Mouse (Mus musculus): ENCODE data around the gene Slc6a6. TPM values are rescaled to one million over a fixed set of nuclear protein-coding genes. Genes with fewer than 3 reads are reported as not detected.

Gene Slc6a6
- total RNA-seq, 2 experiments from 2014 or later = 116 to 118 TPM

DNA sequence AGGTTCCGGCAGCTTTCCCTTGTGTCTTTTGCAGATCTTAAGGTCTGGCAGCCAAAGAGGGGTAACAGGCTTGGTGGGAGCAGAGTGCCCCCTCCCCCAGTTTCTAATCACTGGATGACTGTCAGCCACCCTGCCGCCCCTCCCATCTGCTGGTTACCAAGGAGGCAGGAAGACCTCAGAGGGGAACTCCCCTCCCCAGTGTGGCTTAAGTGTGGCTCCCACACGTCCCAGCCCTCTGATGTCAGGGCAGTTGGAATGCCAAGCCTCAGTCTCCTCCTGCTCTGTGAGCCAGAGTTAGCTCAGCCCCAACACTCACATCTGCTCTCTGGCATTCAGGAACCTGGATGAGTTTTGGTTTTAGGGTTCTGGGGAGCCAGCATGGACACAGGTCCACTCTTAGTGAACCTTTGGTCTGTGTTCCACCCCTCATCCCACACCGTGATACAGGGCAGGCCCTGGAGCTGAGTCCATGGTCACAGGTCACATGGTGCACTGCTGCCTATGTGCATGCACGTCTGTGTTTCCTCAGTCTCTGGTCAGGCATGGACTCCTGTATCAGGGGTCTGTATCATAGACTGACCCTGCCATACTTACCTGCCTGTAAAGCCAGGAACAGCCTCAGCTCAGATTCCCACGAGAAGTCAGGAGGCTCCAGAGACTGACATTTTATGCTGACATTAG lies 45.2 kb downstream of the Slc6a6 start:
- DNase-seq = no peak

DNA sequence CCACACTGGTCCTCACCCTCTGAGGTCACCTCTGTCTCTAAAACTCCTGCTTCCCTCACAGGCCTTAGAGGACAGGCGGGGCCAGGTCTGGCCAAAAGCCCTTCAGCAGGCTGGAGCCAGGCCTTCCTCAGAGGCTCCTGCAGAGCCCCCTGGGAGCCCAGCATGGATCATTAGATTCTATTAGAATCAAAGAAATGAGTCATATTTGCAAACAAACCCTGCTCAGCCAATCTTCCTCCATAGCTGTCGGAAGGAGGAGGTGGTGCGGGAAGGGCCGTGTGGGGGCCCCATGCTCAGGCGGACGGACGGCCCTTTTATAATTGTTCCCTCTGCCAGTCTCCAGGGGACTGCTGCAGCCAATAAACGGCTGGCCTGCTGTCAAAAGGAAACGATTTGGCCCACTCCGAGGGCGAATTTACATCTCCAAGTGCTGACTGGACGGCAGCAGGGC lies 45.8 kb downstream of the Slc6a6 start:
- DNase-seq = peak in 1 of 2 experiments; percentile 73

DNA sequence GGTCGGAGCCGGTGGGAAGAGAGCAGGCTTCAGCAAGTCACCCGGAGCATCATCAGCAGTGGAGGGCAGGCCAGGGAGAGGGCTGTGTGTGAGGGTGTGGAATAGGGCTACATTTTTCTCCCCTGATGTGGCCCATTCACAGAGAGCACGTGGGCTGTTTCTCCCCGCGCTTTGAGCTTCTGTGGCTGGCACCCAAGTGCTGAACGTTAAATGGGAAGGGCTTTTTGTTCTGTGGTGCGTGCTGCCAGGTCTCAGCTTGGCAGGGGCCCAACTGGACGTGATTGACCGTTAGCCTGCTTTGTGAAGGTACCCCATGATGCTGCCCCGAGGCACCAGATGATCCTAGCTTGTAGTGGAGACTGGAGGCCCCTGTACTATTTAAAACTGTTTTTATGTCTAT lies 48.3 kb downstream of the Slc6a6 start:
- peak in 1 of 2 experiments; percentile 41 for DNase-seq

DNA sequence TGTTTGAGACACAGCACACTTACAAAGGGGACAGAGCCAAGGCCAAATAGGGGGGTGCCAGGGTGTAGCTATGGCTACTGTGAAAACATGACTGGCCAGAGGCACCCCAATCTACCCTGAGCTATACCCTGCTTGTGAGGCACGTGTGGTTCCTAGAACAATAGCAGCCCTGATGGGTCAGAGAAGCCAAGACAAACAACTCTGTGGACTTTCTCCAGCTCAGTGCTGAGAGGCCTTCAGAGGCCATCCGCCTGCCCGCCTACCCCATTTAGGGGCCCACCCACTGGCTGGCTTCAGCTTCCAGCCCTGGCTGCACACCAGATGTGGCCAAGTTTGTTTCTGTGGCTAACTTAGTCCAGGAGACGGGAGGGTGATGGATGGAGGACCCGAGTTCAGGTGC lies 52.6 kb downstream of the Slc6a6 start:
- no peak for DNase-seq

DNA sequence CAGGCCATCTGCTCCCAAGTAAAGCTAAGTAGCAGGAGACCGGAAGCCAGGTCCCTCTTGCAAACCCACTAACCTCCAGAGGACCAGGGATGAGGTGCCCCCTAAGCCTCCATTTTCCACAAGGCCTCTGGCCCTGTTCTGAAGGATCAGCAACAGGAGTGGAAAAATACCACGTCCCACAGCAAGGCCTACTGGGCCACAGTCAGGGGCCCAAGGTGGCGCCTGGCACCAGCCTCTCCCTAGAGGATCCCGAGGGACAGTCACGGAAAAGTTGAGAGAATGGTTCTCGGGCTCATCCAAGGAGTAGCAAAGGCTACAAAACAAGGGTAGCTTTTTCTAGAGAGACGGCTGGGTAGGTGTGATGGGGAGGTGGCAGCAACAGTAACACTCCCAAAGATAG lies 53.6 kb downstream of the Slc6a6 start:
- DNase-seq = no peak

DNA sequence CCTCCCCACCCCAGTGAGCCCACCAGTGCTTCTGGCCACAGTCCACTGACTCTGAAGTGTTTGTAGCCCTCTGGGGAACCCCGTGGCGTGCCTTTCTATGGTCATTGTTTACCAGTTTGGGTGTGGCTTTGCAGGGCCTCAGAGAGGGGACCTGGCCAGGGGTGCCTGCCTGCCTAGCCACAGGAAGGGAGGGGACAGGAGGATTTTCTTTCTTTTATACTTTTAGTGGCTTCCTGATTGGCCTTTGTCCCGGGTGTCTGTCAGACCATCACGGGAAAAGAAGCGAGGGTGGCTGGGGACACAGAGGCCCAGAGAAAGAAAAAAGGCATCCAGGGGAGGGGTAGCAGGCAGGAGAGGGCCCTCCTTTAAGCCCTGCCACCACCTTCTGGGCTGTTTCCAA lies 54.2 kb downstream of the Slc6a6 start:
- DNase-seq = no peak

DNA sequence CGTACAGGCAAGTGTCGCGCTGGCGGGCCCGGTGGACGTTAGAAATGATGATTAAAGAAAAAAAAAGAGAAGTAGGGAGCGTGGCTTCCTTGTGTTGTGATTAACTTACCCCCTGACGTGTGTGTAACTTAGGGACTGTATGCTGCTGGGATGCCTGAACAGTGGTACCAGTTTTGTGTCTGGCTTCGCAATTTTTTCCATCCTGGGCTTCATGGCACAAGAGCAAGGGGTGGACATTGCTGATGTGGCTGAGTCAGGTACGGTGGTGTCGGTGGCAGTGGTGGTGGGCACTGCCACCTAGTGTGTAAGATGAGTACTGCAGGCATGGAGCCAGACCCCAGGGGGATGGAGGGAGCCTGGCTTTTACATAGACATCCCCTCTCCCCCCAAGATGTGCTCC lies 57.2 kb downstream of the Slc6a6 start:
- peak in 1 of 2 experiments; percentile 48 for DNase-seq

DNA sequence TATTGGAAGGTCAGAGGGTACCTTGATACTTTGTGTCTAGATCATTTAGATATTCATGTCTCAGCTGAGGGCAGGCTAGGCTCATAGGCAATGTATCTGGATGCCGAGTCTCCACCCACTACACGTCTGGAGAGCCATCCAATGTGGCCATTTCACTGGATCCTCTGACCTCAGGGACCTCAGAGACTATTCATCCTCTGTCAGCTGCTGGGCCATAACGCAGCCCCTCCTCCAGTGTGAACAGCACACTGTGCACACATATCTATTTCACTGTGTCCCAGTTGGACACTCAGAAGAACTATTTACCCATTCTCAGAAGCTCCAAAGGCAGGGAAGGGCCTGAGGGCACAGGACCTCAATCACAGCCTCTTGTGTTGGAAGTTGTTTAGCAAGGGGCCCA lies 58.6 kb downstream of the Slc6a6 start:
- DNase-seq = no peak

DNA sequence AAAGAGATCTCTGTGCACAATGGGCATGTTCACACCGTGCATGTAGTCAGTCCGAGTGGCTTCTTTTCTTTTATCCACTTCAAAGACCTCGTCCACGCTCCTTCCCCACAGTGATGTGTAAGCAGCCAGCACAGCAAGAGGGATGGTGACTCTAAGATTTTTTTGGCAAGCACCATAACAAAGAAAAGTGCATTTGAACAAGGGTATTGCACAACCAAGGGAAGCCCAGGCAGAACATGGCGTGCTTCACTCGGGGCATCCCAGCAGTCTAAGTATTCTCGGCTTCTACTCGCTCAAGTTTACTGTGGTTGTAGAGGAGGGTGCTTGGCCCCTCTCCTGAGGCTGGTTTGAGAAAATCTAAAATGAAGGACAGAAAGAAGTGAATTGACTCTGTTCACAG lies 59.1 kb downstream of the Slc6a6 start:
- DNase-seq = no peak

DNA sequence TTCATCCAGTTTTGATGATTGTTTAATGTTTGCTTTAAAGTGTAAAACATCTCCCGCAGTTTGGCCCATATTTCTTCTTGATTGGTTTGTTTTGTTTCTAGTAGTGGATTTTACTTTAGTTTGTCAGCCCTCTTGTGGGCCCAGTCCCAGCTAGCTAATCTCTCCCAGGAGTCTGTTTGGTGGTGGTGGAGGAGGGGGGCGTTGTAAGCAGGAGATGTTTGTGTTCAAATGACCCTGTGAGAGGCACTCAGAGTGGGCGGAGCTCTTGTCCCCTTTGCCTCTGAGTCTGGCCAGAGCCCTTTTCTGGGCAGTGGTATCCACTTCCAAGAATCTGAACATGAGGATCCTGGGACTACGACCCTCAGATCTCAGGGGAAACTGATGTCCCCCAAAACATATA lies 60.0 kb downstream of the Slc6a6 start:
- no peak for DNase-seq

DNA sequence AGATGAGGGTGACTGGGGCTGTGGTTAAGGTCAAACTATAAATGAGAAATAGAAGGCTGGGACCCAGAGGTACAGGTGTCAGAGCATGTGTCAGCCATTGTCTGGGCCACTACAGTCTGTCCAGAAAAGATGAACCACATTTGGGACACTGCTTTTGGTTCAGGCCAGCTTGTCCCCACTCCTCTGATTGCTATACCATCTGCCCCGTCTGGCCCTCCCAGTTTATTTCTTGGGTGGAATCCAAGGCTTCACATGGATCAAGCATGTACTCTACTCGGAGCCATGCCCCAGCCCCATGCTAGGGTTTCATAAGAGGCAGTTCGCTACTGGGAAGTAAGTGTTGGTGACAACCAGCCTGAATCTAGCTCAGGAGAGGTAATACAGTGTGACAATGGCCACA lies 61.4 kb downstream of the Slc6a6 start:
- no peak for DNase-seq

DNA sequence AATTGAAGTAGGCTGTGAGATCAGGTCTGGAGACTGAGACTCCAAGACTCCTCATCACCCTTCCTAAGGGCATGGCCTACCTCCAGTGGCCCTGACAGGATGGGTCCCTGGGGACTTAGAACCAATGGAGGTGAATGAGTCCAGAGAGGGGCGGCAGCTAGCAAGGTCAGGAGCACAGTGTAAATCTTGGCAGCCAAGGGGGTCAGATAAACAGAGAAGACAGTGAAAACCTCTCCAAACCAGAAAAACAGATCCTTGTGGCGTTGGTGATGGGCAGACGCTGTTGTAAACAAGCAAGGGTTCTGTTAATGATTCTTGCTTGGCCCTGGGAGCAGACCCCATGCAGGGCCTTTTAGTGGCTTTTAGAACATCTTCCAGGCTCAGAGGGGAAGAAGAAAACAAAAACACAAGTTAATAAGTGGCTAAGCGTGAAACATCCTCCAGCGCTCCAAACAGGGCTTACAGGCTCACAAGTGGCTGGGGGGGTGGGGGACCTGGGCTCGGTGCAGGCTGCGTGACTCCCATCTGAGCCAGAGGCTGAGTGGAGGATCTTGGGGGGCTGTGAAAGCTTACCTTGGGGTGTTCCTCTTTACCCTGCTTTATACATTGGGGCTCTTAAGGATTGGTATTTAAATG lies 62.2 kb downstream of the Slc6a6 start:
- no peak for DNase-seq

DNA sequence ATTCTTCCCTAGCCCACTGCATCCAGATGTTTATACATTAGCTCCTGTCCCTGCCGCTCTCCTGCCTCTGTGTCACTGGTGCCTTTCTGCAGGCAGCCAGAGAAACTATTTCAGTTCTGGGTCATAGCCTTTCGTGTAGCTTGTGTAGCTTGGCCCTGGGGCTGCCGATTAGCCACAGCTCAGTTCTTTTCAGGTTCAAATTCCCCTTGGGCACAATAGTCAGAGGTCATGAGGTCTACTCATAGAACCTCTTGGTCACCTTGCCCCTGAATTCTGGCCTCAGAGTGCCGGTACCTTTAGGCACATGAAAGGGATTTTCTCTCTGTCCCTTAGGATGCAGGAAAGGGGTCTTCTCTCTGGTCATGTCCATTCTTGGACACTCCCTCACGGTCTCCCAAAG lies 62.9 kb downstream of the Slc6a6 start:
- DNase-seq = no peak

DNA sequence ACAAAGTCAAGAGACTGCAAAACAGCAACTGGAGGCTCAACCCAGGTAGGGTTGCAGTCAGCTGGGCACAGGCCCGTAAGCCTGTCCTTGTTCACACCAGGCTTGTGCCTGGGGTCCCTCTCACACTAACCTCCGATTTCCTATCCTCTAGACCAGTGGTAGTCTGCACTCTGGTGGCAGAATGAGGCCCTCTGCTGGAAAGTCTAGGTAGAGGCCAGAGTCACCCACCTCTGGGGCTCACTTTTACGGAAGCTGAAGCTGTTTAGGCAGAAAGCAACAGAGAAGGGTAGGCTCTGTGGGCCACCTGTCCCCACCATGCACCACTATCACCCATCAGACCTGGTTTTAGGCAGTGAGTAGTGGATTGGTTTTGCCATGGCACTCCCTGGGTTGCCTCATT lies 67.1 kb downstream of the Slc6a6 start:
- no peak for DNase-seq

DNA sequence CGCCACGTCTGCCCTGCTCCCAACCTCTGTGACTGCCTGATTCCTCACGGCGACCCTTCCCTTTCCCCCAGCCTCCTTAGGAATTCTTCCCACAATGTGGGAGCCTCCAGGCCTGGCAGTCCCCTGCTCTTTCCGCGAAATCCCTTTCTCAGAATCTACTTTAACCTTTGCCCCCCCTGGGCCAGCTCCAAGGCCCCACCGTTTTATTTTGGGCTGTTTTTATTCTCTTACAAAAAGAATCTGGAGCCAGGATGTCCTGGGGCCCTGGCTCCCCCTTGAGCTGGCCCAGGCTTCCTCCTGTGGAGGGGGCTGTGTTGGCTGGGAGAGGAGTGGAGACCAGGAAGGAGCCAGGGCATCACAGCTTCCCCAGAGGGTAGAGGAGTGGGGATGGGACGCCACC lies 69.0 kb downstream of the Slc6a6 start:
- no peak for DNase-seq

DNA sequence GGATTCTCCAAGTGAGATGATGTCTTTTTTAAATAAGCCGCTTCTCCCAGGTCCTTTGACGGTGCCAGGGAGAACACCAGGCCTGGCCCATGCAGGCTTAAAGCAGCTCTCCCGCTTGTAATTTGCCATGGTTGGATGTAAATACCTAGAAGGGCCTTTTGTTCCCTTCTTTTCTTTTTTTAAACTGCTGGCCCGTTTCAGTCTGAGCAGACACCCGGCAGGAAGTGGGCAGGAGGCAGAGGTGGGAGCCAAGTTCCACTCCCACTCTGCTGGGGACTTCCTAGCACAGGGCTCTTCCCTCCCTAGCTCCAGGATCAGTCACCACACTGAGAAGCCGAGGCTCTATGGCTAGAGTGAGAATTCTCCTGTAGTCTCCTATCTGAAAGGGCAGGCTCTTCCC lies 70.2 kb downstream of the Slc6a6 start:
- no peak for DNase-seq

DNA sequence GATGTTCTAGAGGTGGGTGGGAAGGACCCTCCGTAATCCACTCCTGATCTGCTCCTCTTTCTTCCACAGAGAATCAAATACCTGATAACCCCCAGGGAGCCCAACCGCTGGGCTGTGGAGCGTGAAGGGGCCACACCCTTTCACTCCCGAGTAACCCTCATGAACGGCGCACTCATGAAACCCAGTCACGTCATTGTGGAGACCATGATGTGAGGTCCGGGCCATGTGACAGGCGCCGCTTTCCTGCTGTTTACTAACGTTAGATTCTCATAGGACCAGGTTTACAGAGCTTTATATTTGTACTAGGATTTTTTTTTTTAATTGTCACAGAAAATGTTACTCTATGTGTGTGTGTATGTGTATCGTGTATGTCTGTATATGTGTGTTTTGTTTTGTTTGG lies 71.0 kb downstream of the Slc6a6 start:
- no peak for DNase-seq

DNA sequence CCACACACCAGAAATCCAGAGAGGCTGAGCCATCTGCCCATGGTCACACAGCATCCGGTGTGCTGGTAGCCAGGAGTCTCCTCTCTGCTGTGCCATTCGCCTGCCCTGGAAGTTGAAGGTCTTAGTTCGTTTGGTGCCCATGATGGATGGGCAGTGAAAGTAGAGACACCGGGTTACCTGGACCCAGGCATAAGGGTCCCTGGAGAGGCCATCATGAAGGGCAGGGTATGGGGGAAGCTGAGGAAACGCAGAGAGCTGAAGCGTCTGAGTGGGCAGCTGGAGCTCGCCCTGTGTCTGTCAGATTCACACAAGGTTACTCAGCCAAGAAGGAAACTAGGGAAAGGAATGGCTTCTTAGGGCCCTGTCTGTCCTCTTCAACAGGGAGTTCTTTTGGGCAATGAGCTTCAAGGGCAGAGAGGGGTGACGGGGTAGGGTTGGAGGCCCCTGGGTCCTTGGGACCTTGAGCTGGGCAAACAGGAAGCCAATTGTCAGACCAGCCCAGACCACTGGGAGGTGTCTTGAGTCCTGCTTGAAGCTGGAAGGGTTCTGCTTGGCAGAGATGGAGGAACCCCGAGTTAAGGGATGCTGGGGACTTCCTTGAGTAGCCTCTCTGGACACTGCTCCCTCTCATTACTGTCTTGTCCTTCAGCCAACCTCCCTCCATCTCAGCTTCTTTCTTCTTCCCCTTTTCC lies 78.3 kb downstream of the Slc6a6 start:
- DNase-seq = no peak

DNA sequence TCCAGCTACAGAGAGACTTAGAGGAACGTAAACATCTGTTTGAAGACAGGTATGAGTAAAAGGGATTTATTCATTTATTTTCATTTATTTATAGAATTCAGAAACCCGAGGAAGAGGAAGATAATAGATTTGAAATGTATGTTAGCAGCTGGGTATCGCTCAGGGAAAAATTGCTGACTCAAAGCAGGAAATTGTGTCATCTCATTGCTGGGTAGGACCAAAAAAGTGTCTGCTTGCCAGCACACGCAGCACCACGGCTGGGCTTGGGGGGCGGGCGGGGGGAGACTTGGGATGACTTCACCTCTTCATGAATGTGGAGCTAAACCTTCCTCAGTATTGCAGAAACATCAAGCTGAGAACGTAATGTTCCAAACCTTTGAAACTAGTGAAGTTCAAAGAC lies 83.7 kb downstream of the Slc6a6 start:
- DNase-seq = no peak

DNA sequence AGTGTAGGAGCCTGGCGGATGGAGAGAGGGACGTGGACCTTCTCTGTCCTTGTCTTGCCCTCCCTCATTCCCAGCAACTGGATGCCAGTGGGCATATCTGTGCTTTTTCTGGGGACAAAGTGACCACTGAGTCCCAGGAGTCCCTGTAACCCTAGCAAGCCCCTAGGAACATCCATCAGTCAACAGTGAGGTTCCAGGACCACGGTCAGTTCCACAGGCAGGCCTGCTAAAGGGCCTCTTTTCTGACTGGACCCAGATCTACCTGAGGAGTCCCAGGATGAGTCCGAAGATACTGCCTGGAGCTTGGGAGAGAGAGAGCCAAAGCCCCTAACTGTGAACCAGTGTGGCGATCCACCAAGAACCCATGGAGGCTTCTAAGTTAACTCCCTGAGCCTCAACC lies 90.1 kb downstream of the Slc6a6 start:
- DNase-seq = no peak

DNA sequence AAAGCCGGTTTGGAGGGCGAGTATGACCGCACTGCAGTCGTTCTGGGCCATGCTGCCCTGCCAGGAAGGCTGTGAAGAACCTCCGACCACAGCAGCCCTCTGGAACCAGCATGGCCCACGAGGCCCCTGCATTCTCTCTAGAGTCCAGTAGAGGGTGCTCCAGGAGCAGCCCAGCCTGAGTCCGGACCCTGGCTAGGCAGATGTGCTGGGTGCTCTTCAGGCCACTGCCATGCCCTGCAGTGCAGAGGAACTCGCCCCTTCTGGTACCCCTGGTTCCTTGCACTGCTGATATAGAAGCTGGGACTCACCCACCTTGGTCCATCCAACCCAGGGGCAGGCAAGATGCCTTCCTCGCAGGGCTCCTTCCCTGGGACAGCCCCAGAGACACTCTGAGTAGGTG lies 92.7 kb downstream of the Slc6a6 start:
- DNase-seq = peak; percentile 47 to 48

DNA sequence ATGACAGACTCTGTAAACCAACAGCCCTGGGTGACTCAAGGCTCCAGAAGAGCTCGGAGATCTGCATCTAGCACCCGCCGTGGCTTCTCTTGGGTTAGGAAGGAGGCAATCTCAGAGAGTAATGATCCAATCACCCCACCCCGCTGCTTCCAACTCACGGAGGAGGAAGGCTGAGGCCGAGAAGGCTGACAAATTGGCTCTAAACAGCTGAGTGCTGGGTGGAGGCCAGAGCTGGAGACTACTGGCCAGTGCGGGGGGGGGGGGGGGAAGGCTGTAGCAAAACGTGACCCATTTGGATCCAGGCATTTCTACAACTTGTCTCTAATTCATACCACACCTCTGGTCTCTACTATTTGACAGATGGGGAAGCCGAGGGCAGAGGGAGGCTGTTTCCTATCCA lies 95.4 kb downstream of the Slc6a6 start:
- DNase-seq = no peak

DNA sequence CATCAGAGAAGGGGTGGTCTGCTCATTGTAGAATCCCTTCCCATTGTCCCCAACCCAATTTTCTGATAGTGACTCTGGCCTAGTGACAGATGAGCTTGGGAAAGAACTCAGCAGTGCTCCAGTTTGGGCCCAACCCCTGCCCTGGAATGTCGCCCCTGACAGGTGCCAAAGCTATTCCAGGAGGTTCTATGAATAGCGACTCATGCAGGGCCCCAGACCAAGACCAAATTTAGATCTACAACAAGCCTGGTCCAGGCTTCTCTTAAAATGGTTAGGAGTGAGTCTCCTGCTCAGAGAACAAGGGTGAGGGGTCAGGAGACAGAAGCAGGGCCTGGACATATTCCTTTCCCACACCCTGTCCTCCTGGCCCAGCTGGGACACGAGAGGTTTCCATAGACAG lies 101.2 kb downstream of the Slc6a6 start:
- no peak for DNase-seq

DNA sequence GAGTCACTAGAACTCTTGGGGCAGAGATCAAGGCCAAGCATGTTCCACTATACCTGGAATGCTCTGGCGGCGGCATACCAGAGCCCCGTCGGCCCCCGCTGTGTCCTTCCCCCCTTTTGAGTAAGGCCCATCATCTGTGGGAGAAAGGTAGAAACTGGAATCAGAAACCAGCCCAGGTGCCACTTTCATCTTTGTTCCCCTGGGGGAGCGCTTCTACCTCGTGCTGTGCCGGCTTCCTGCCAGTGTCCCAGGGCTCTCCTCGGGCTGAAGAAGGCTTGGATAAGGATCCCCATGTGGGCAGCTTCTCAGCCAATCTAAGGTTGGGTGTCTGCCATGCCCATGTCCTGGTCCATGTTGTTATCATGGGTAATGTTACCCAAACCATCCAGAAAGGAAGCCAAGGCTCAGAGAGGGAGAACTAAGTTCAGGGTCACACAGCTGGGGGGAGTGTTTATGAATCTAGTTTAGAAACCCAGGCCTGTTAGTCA lies 104.5 kb downstream of the Slc6a6 start:
- no peak for DNase-seq
